ENCODE assay signal across 9 mouse cellular contexts in genomic region chr14:34500309-34500708, GRCm38 (mm10). TPM values are rescaled to one million over a fixed set of nuclear protein-coding genes. Genes with fewer than 3 reads are reported as not detected.
DNase-seq lines count a peak whose midpoint lies in the region; ATAC-seq and TF ChIP-seq lines count a peak whose summit lies in the region.
"Had no signal": no experiment of that assay in that cellular context is flagged by ENCODE, and none has a peak within 500 bp of the region (broad histone marks: within the 10 kb centered on the region; RNA-seq: fewer than 3 reads in every experiment).

No protein-coding gene starts in this region.

- H3K9ac ChIP-seq in kidney, embryonic 16.5 days (replicated peaks; ENCODE audit: low read length): 0 out of 2 replicates have a peak overlapping the region, but pooled peaks have one; percentile 7
- peak overlapping the region; percentile 34; the same call in 1 of the 2 replicates for H3K9ac ChIP-seq in intestine, embryonic 14.5 days (ENCODE audit: low read length)
- H3K9ac ChIP-seq in neural tube, embryonic 15.5 days (replicated peaks): no peak overlapping the region

- H3K9me3 ChIP-seq in kidney, embryonic 16.5 days (ENCODE audit: low read length): no peaks in the 10 kb centered on the region
- H3K9me3 ChIP-seq in intestine, embryonic 14.5 days (ENCODE audit: control insufficient read depth, low read length): no peaks in the 10 kb centered on the region
- no peaks in the 10 kb centered on the region for H3K9me3 ChIP-seq in neural tube, embryonic 15.5 days (replicated peaks)

- TF ChIP-seq POLR2A in embryonic fibroblast, embryonic 13.5 days (IDR thresholded peaks at IDR 0.05; ENCODE audit: low read depth, low read length): no peak

- no peak for ATAC-seq in kidney, embryonic 16.5 days (ENCODE audit: low FRiP score, low TSS enrichment)
- no peak for ATAC-seq in intestine, embryonic 14.5 days (replicated peaks; ENCODE audit: low FRiP score, low TSS enrichment, low read depth)
- no peak for ATAC-seq in neural tube, embryonic 15.5 days (ENCODE audit: low FRiP score)

- no peaks in the 10 kb centered on the region for H3K36me3 ChIP-seq in kidney, embryonic 16.5 days (ENCODE audit: insufficient read depth, low read length)
- H3K36me3 ChIP-seq in intestine, embryonic 14.5 days (ENCODE audit: control insufficient read depth, insufficient read depth, low read length): no peaks in the 10 kb centered on the region
- H3K36me3 ChIP-seq in neural tube, embryonic 15.5 days: no peaks in the 10 kb centered on the region

- H3K4me2 ChIP-seq in kidney, embryonic 16.5 days (replicated peaks; ENCODE audit: low read depth, low read length): peak overlapping the region; percentile 69
- peak overlapping the region; percentile 60 for H3K4me2 ChIP-seq in intestine, embryonic 14.5 days (ENCODE audit: low read length)
- peak overlapping the region; percentile 70 for H3K4me2 ChIP-seq in neural tube, embryonic 15.5 days

- H3K4me1 ChIP-seq in kidney, embryonic 16.5 days (ENCODE audit: insufficient read depth, low read length): peaks cover 30% of the 10 kb centered on the region
- H3K4me1 ChIP-seq in embryonic fibroblast, embryonic 13.5 days (ENCODE audit: control insufficient read depth, insufficient read depth, low read length): peaks cover 13% of the 10 kb centered on the region
- peaks cover 23% of the 10 kb centered on the region; the same call in 1 of the 2 replicates for H3K4me1 ChIP-seq in intestine, embryonic 14.5 days (replicated peaks; ENCODE audit: control insufficient read depth, insufficient read depth, low read length)
- peaks cover 39% of the 10 kb centered on the region for H3K4me1 ChIP-seq in neural tube, embryonic 15.5 days

- no peak overlapping the region for H3K27ac ChIP-seq in kidney, embryonic 16.5 days (ENCODE audit: low read length)
- no peak overlapping the region for H3K27ac ChIP-seq in embryonic fibroblast, embryonic 13.5 days (ENCODE audit: insufficient read depth, low read length)
- H3K27ac ChIP-seq in intestine, embryonic 14.5 days (ENCODE audit: low read depth): no peak overlapping the region
- H3K27ac ChIP-seq in neural tube, embryonic 15.5 days (replicated peaks): no peak overlapping the region

- H3K4me3 ChIP-seq in kidney, embryonic 16.5 days (ENCODE audit: low read length): peak overlapping the region; percentile 91
- peak overlapping the region; percentile 61 for H3K4me3 ChIP-seq in embryonic fibroblast, embryonic 13.5 days (ENCODE audit: insufficient read depth, low read length)
- peak overlapping the region; percentile 81 for H3K4me3 ChIP-seq in intestine, embryonic 14.5 days (ENCODE audit: low read depth, low read length)
- H3K4me3 ChIP-seq in neural tube, embryonic 15.5 days (replicated peaks): peak overlapping the region; percentile 80

- DNase-seq in kidney, adult 8-10 months: no peak
- DNase-seq in intestine, embryonic 14.5 days (ENCODE audit: low spot score): no peak
- DNase-seq in adrenal gland, adult 18-20 months (ENCODE audit: low spot score in 2 of 2): no peak
- DNase-seq in adrenal gland, postnatal 36 days: no peak
- no peak for DNase-seq in cerebellum, postnatal 14 days

- TF ChIP-seq CTCF in embryonic fibroblast, embryonic 13.5 days (IDR thresholded peaks at IDR 0.05; ENCODE audit: borderline replicate concordance, insufficient read depth, low read length): no peak

- WGBS in kidney, embryonic 16.5 days: 5% methylated on average over 4 of the region's 4 CpGs
- 8% methylated on average over 4 of the region's 4 CpGs for WGBS in intestine, embryonic 14.5 days
- 8% methylated on average over 4 of the region's 4 CpGs for whole genome bisulfite sequencing in neural tube, embryonic 15.5 days

- H3K27me3 ChIP-seq in kidney, embryonic 16.5 days (ENCODE audit: insufficient read depth, low read length): no peaks in the 10 kb centered on the region
- H3K27me3 ChIP-seq in intestine, embryonic 14.5 days (replicated peaks; ENCODE audit: control insufficient read depth, insufficient read depth, low read length): no peaks in the 10 kb centered on the region
- no peaks in the 10 kb centered on the region for H3K27me3 ChIP-seq in neural tube, embryonic 15.5 days (replicated peaks)

RNA-seq across cellular contexts. Expression of gene Bmpr1a, which starts 2.8 kb away (rescaled TPM):
- 24.9 and 38.5 TPM in 2 replicates for polyA plus RNA-seq in kidney, embryonic 16.5 days (2015; fragmentation: Nextera tagmentation; extraction: Ambion mirVana)
- 116 and 146 TPM in 2 replicates for polyA plus RNA-seq in embryonic fibroblast, embryonic 13.5 days (2011; ENCODE audit: insufficient read length, low read depth, missing spikeins)
- 56.7 and 56.8 TPM in 2 replicates for polyA plus RNA-seq in intestine, embryonic 14.5 days (2014; fragmentation: Nextera tagmentation; extraction: Ambion mirVana)
- polyA plus RNA-seq in neural tube, embryonic 15.5 days (2015; fragmentation: Nextera tagmentation; extraction: Ambion mirVana): 19.0 and 23.4 TPM in 2 replicates
- total RNA-seq in adrenal gland, adult 18-20 months (2021): 10 to 100 TPM; 49.1 to 65.5 TPM
- total RNA-seq in adrenal gland, postnatal 36 days (2021): 10 to 100 TPM; 58.6 to 74.3 TPM

RNA-seq across cellular contexts. Expression of gene 9230112D13Rik, which starts 22.3 kb away (rescaled TPM):
- polyA plus RNA-seq in kidney, embryonic 16.5 days (2015; fragmentation: Nextera tagmentation; extraction: Ambion mirVana): not detected in 2 replicates
- not detected in 2 replicates for polyA plus RNA-seq in embryonic fibroblast, embryonic 13.5 days (2011; ENCODE audit: insufficient read length, low read depth, missing spikeins)
- polyA plus RNA-seq in intestine, embryonic 14.5 days (2014; fragmentation: Nextera tagmentation; extraction: Ambion mirVana): not detected in 2 replicates
- polyA plus RNA-seq in neural tube, embryonic 15.5 days (2015; fragmentation: Nextera tagmentation; extraction: Ambion mirVana): not detected in 2 replicates
- not detected for total RNA-seq in adrenal gland, adult 18-20 months (2021)
- not detected for total RNA-seq in adrenal gland, postnatal 36 days (2021)
- total RNA-seq: common myeloid progenitor, adult 5-6 weeks had no signal
